Mouse (Mus musculus) heart, embryonic 14.5 days (tissue): ENCODE data around the gene Rsl1d1. TPM values are rescaled to one million over a fixed set of nuclear protein-coding genes. Genes with fewer than 3 reads are reported as not detected.
"Not testable (repeated sequence)": the region's sequence is repeated elsewhere in the genome, so short reads cannot be mapped to it uniquely, and the experiment has no call there.

ENCODE experiments used
- ATAC-seq: fragments of 200-750 bp; cut with Nextera tagmentation; 2 replicates; pipeline ENCODE4 v1.8.0; 2017; ENCODE audit warnings: low read depth, moderate TSS enrichment; ENCODE audit not compliant: insufficient number of reproducible peaks, insufficient read depth, low FRiP score
- H3K27ac ChIP-seq, 2 experiments: fragments of 200-500 bp in 1 of 2; fragments of 300-500 bp in 1 of 2; sonication (generic) in 1 of 2; replicated peaks in 1 of 2; 2 replicates each; pipeline ENCODE4 v1.5.1; 2012 to 2014; ENCODE audit warnings: low read depth in 2 of 2, low read length in 2 of 2, control low read depth in 1 of 2, mild to moderate bottlenecking in 1 of 2, mixed read lengths in 1 of 2; ENCODE audit not compliant: control insufficient read depth in 1 of 2, insufficient read depth in 1 of 2
- H3K27me3 ChIP-seq: fragments of 300-500 bp; sonication (generic); 2 replicates; pipeline ENCODE4 v1.6.1; 2014; ENCODE audit warnings: mild to moderate bottlenecking, low read length, control low read depth; ENCODE audit not compliant: control insufficient read depth, insufficient read depth
- H3K36me3 ChIP-seq: fragments of 300-500 bp; sonication (generic); 2 replicates; pipeline ENCODE4 v1.6.1; 2014; ENCODE audit warnings: mild to moderate bottlenecking, control low read depth, low read length, mixed read lengths; ENCODE audit not compliant: control insufficient read depth, insufficient read depth
- H3K4me1 ChIP-seq, 2 experiments: fragments of 200-500 bp in 1 of 2; fragments of 300-500 bp in 1 of 2; sonication (generic) in 1 of 2; 2 replicates each; pipeline ENCODE4 v1.6.1; 2012 to 2014; ENCODE audit warnings: low read length in 2 of 2, control low read depth in 1 of 2, mixed read lengths in 1 of 2; ENCODE audit not compliant: control insufficient read depth in 2 of 2, insufficient read depth in 2 of 2
- H3K4me2 ChIP-seq: fragments of 300-500 bp; sonication (generic); 2 replicates; pipeline ENCODE4 v1.6.1; 2014; ENCODE audit warnings: mild to moderate bottlenecking, low read length
- H3K4me3 ChIP-seq, 2 experiments: fragments of 200-500 bp in 1 of 2; fragments of 300-500 bp in 1 of 2; sonication (generic) in 1 of 2; 2 replicates each; pipeline ENCODE4 v1.5.1; 2012 to 2014; ENCODE audit warnings: low read length in 2 of 2, mild to moderate bottlenecking in 2 of 2, control low read depth in 1 of 2, low read depth in 1 of 2, moderate library complexity in 1 of 2; ENCODE audit not compliant: control insufficient read depth in 1 of 2, insufficient read depth in 1 of 2
- H3K9ac ChIP-seq: fragments of 300-500 bp; sonication (generic); 2 replicates; pipeline ENCODE4 v1.6.1; 2014; ENCODE audit warnings: mild to moderate bottlenecking, low read length
- H3K9me3 ChIP-seq: fragments of 300-500 bp; sonication (generic); 2 replicates; pipeline ENCODE4 v1.6.1; 2016; ENCODE audit warnings: low read length, control low read depth; ENCODE audit not compliant: control insufficient read depth
- WGBS: fragments of 180-500 bp; shearing (Covaris S2); extraction: QIAGEN DNeasy Blood & Tissue Kit; methylation state at CpG from one replicate; pipeline ENCODE4 v1.1.7; 2014; 5-methylcytosine and 5-hydroxymethylcytosine counted together
- microRNA-seq: library from miRNA; unstranded; fragments of <30 nt; microRNA quantifications from one replicate; pipeline ENCODE4, GENCODE M21; 2016
- polyA plus RNA-seq: library from polyadenylated mRNA; unstranded; fragments of >200 nt; fragmentation: Nextera tagmentation; extraction: Ambion mirVana; gene quantifications from 2 replicates; pipeline ENCODE4 v1.2.1, GENCODE M21; 2014

The Rsl1d1 gene
- polyA plus RNA-seq, 1 experiment from 2014 or later, result 119 TPM

DNA sequence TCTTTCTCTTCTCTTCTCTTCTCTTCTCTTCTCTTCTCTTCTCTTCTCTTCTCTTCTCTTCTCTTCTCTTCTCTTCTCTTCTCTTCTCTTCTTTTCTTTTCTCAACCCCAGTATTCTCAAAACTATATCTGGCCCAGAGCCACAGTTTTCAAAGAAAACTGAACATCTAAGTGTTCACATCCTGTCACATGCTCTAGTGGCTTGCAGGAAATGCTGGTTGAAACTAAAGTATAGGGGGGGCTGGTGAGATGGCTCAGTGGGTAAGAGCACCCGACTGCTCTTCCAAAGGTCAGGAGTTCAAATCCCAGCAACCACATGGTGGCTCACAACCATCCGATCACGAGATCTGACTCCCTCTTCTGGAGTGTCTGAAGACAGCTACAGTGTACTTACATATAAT is 45.4 kb downstream of the Rsl1d1 start:
- 57% methylated on average over 1 of the region's 3 CpGs for WGBS
- H3K4me3 ChIP-seq, H3K9me3 ChIP-seq, H3K27ac ChIP-seq, H3K9ac ChIP-seq, H3K27me3 ChIP-seq, ATAC-seq, H3K4me1 ChIP-seq, H3K4me2 ChIP-seq: not testable (repeated sequence)
- peaks cover 92% of the 10 kb centered on the region for H3K36me3 ChIP-seq

- Histone ChIP-seq H3K9me3 (0 out of 2 replicates have a peak, but pooled peaks cover 4% of the 10 kb centered on the region), H3K9ac (no peak overlapping the region), H3K36me3 (peaks cover 96% of the 10 kb centered on the region), H3K4me2 (no peak overlapping the region), H3K4me1 (no peaks in the 10 kb centered on the region), H3K27me3 (no peaks in the 10 kb centered on the region), H3K4me3 (no peak overlapping the region), H3K27ac (no peak overlapping the region)
- ATAC-seq, result no peak
These were observed 48.6 kb downstream of the Rsl1d1 start for GRCm38 (mm10) chr16:11154500-11154899.

GRCm38 (mm10) chr16:11143706-11144483 is 59.2 kb downstream of the Rsl1d1 start:
- not testable (repeated sequence) for H3K4me2 ChIP-seq, H3K27me3 ChIP-seq, H3K27ac ChIP-seq, H3K9me3 ChIP-seq, H3K4me1 ChIP-seq, H3K4me3 ChIP-seq, H3K9ac ChIP-seq, ATAC-seq
- 22% methylated on average over 52 of the region's 56 CpGs for WGBS
- peaks cover 85% of the 10 kb centered on the region for H3K36me3 ChIP-seq

Small RNA genes lying within 50 kb of the gene (microRNA-seq; reads per million reads assigned to microRNA genes)
- gene Gm23935, result 47.8 reads per million, percentile 42 among the genes with 10 or more reads in this experiment

Other genes with a start within 250 kb of the Rsl1d1 start
- 50.4 and 52.4 TPM in 2 replicates for gene Snn, start 142.4 kb downstream of the Rsl1d1 start, polyA plus RNA-seq
- gene Litaf, start 137.2 kb downstream of the Rsl1d1 start, polyA plus RNA-seq, result 71.8 and 75.7 TPM in 2 replicates
- gene Txndc11, start 68.7 kb downstream of the Rsl1d1 start, polyA plus RNA-seq, result 31.9 and 33.8 TPM in 2 replicates
- 70.6 and 72.1 TPM in 2 replicates for gene Zc3h7a, start 26.9 kb downstream of the Rsl1d1 start, polyA plus RNA-seq
- gene Gspt1, start 51.0 kb upstream of the Rsl1d1 start, polyA plus RNA-seq, result 56.6 and 58.1 TPM in 2 replicates
- gene Tnfrsf17, start 110.5 kb upstream of the Rsl1d1 start, polyA plus RNA-seq, result not detected in 2 replicates
- 7.4 and 7.7 TPM in 2 replicates for gene Snx29, start 119.6 kb upstream of the Rsl1d1 start, polyA plus RNA-seq